Mouse (Mus musculus) neural tube, embryonic 12.5 days (tissue): Measurements from ENCODE around the gene Itpkc. TPM values are rescaled to one million over a fixed set of nuclear protein-coding genes. Genes with fewer than 3 reads are reported as not detected.

Experiments used
- ATAC-seq: fragments of 200-750 bp; cut with Nextera tagmentation; 2 replicates; pipeline ENCODE4 v1.8.0; 2017; ENCODE audit warnings: low read depth, mild to moderate bottlenecking, moderate TSS enrichment, moderate library complexity; ENCODE audit not compliant: low FRiP score
- H3K27ac ChIP-seq: fragments of 300-500 bp; sonication (generic); 2 replicates; pipeline ENCODE4 v1.5.1; 2016
- H3K27me3 ChIP-seq: fragments of 300-500 bp; sonication (generic); replicated peaks from 2 replicates; pipeline ENCODE4 v1.6.1; 2016; ENCODE audit warnings: mild to moderate bottlenecking
- H3K36me3 ChIP-seq: fragments of 300-500 bp; sonication (generic); 2 replicates; pipeline ENCODE4 v1.6.1; 2016; ENCODE audit warnings: mild to moderate bottlenecking
- H3K4me1 ChIP-seq: fragments of 300-500 bp; sonication (generic); 2 replicates; pipeline ENCODE4 v1.6.1; 2016
- H3K4me2 ChIP-seq: fragments of 300-500 bp; sonication (generic); replicated peaks from 2 replicates; pipeline ENCODE4 v1.6.1; 2016; ENCODE audit warnings: mild to moderate bottlenecking
- H3K4me3 ChIP-seq: fragments of 300-500 bp; sonication (generic); 2 replicates; pipeline ENCODE4 v1.5.1; 2016
- H3K9ac ChIP-seq: fragments of 300-500 bp; sonication (generic); 2 replicates; pipeline ENCODE4 v1.6.1; 2016; ENCODE audit warnings: mild to moderate bottlenecking
- H3K9me3 ChIP-seq: fragments of 300-500 bp; sonication (generic); 2 replicates; pipeline ENCODE4 v1.6.1; 2016; ENCODE audit warnings: mild to moderate bottlenecking
- WGBS: fragments of 180-500 bp; shearing (Covaris S2); methylation state at CpG from one replicate; pipeline ENCODE4 v1.1.7; 2016; 5-methylcytosine and 5-hydroxymethylcytosine counted together
- microRNA counts: library from miRNA; unstranded; fragments of <30 nt; microRNA quantifications from one replicate; lab custom pipeline; 2017
- microRNA-seq: library from miRNA; unstranded; fragments of <30 nt; microRNA quantifications from one replicate; pipeline ENCODE4, GENCODE M21; 2017
- polyA plus RNA-seq: library from polyadenylated mRNA; unstranded; fragments of >200 nt; fragmentation: Nextera tagmentation; extraction: Ambion mirVana; gene quantifications from 2 replicates; pipeline ENCODE4 v1.2.1, GENCODE M21; 2016

Gene Itpkc
- polyA plus RNA-seq, 1 experiment from 2014 or later = 10.4 TPM

GRCm38 (mm10) chr7:27158171-27158570 lies 70.3 kb downstream of the Itpkc start:
- Histone ChIP-seq H3K27ac (no peak overlapping the region), H3K4me1 (peaks cover 32% of the 10 kb centered on the region), H3K4me2 (no peak overlapping the region), H3K27me3 (no peaks in the 10 kb centered on the region), H3K4me3 (no peak overlapping the region), H3K36me3 (peaks cover 42% of the 10 kb centered on the region), H3K9ac (no peak overlapping the region), H3K9me3 (no peaks in the 10 kb centered on the region)
- no peak for ATAC-seq
- WGBS = 93% methylated on average over 9 of the region's 9 CpGs

MicroRNAs encoded within 50 kb of the gene (microRNA counts, 519-probe panel; counts per million panel counts)
- 342 counts per million, percentile 67 among the panel's probes with 10 or more counts for microRNA mmu-miR-1191 (lab: Ali Mortazavi, UCI)

Small RNA genes lying within 50 kb of the gene (microRNA-seq; reads per million reads assigned to microRNA genes)
- 7.9 reads per million, percentile 20 among the genes with 10 or more reads in this experiment for gene Mir1191
- gene Mir3101 = not detected

Other genes starting within 250 kb of the Itpkc start
- not detected in 2 replicates for gene Cyp2a12, start 199.6 kb downstream of the Itpkc start, polyA plus RNA-seq
- not detected in 2 replicates for gene Cyp2f2, start 108.8 kb downstream of the Itpkc start, polyA plus RNA-seq
- gene Cyp2t4, start 74.9 kb downstream of the Itpkc start, polyA plus RNA-seq = 0.11 and 0.15 TPM in 2 replicates
- 99.6 TPM in 2 replicates for gene Egln2, start 61.9 kb downstream of the Itpkc start, polyA plus RNA-seq
- gene Rab4b, start 49.8 kb downstream of the Itpkc start, polyA plus RNA-seq = 97.7 and 100 TPM in 2 replicates
- 0.42 TPM in 2 replicates for gene Gm21983, start 47.6 kb downstream of the Itpkc start, polyA plus RNA-seq
- gene Mia, start 47.5 kb downstream of the Itpkc start, polyA plus RNA-seq = 4.8 and 5.8 TPM in 2 replicates
- gene BC024978, start 32.9 kb downstream of the Itpkc start, polyA plus RNA-seq = 3.7 TPM in 2 replicates
- 259 and 260 TPM in 2 replicates for gene Snrpa, start 32.4 kb downstream of the Itpkc start, polyA plus RNA-seq
- 19.5 and 20.5 TPM in 2 replicates for gene Coq8b, start 4.4 kb upstream of the Itpkc start, polyA plus RNA-seq
- 62.3 and 67.8 TPM in 2 replicates for gene Numbl, start 29.8 kb upstream of the Itpkc start, polyA plus RNA-seq
- gene Ltbp4, start 109.0 kb upstream of the Itpkc start, polyA plus RNA-seq = 6.1 and 9.9 TPM in 2 replicates
- gene Shkbp1, start 127.4 kb upstream of the Itpkc start, polyA plus RNA-seq = 68.6 and 68.9 TPM in 2 replicates
- gene Gm20479, start 128.8 kb upstream of the Itpkc start, polyA plus RNA-seq = 0.40 TPM in 1 of 2 replicates, not detected in the other
- gene Sptbn4, start 219.0 kb upstream of the Itpkc start, polyA plus RNA-seq = 1.2 and 1.3 TPM in 2 replicates
- 21.6 and 23.0 TPM in 2 replicates for gene Blvrb, start 219.3 kb upstream of the Itpkc start, polyA plus RNA-seq
- 20.5 and 22.2 TPM in 2 replicates for gene Sertad3, start 245.1 kb upstream of the Itpkc start, polyA plus RNA-seq